9 mouse cellular contexts compared by ENCODE assay signal in the genomic region with DNA sequence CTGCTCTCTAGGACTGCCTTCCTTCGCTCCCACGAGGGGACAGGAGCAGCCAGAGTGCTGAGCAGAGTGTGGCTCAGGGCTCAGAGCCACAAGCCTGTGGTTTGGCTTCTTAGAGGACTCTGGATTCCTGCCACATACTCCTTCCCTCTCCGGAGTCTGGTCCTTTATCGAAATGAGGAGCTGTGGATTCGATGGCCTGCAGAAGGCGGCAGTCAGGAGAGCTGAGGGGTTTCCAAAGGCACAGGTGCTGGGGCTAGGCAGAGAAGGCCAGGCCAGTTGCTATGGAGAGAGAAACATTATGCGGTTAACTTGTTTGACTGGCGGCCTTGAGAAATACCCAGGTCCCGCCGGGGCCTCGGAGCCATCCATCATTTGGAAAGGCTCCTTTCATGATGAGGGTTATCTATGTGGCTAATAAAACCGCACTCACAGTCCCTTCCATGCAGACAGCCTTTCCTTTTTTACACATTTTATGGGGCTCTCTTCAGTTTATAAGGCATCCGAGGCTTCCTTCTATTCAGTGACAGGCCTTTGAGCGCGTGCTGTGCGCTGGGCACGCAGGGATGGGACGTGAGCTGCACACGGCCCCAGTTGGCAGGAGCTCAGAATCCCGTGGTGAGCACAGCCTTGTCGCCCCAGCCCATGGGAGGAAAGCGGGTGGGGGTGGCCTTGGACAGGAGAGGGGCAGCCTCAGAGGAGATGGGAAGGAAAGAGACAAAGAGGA.
DNase-seq lines count a peak whose midpoint lies in the region; ATAC-seq and TF ChIP-seq lines count a peak whose summit lies in the region.
"Had no signal": no experiment of that assay in that cellular context is flagged by ENCODE, and none has a peak within 500 bp of the region (broad histone marks: within the 10 kb centered on the region; RNA-seq: fewer than 3 reads in every experiment).

No protein-coding gene starts in this region.

- no peaks in the 10 kb centered on the region for H3K36me3 ChIP-seq in embryonic facial prominence, embryonic 10.5 days (replicated peaks)
- H3K36me3 ChIP-seq in hindbrain, embryonic 15.5 days = no peaks in the 10 kb centered on the region
- no peaks in the 10 kb centered on the region for H3K36me3 ChIP-seq in midbrain, embryonic 15.5 days (replicated peaks)
- H3K36me3 ChIP-seq: embryonic facial prominence, embryonic 13.5 days had no signal

- 45% methylated on average over 22 of the region's 22 CpGs for WGBS in embryonic facial prominence, embryonic 10.5 days
- WGBS in hindbrain, embryonic 15.5 days = 8% methylated on average over 22 of the region's 22 CpGs
- 17% methylated on average over 22 of the region's 22 CpGs for WGBS in midbrain, embryonic 15.5 days

- H3K27me3 ChIP-seq in embryonic facial prominence, embryonic 10.5 days (replicated peaks; ENCODE audit: low read depth, poor library complexity, severe bottlenecking) = peaks cover 13% of the 10 kb centered on the region; the same call in 1 of the 2 replicates
- H3K27me3 ChIP-seq in hindbrain, embryonic 15.5 days = no peaks in the 10 kb centered on the region
- no peaks in the 10 kb centered on the region for H3K27me3 ChIP-seq in midbrain, embryonic 15.5 days (replicated peaks)
- H3K27me3 ChIP-seq: embryonic facial prominence, embryonic 13.5 days had no signal

- H3K4me2 ChIP-seq in hindbrain, embryonic 15.5 days = peak overlapping the region; percentile 35
- peak overlapping the region; percentile 21 for H3K4me2 ChIP-seq in midbrain, embryonic 15.5 days
- H3K4me2 ChIP-seq: embryonic facial prominence, embryonic 13.5 days had no signal

- DNase-seq in cerebellum, adult 11 months = peak; percentile 41
- peak; percentile 56 for DNase-seq in ZHBTc4 (ENCODE audit: low read depth, low spot score)
- peak; percentile 17 for DNase-seq in embryonic facial prominence, embryonic 10.5 days (ENCODE audit: low spot score)
- DNase-seq in left cerebral cortex, adult 2 months (ENCODE audit: extremely low spot score in 1 of 2, low spot score in 2 of 2) = no peak
- no peak for DNase-seq in spleen, adult 12 weeks (ENCODE audit: low spot score)

- H3K4me3 ChIP-seq in embryonic facial prominence, embryonic 10.5 days = no peak overlapping the region
- no peak overlapping the region for H3K4me3 ChIP-seq in hindbrain, embryonic 15.5 days
- no peak overlapping the region for H3K4me3 ChIP-seq in midbrain, embryonic 15.5 days
- no peak overlapping the region for H3K4me3 ChIP-seq in left cerebral cortex, adult 2 months
- H3K4me3 ChIP-seq: embryonic facial prominence, embryonic 13.5 days had no signal

- intact Hi-C loops in left cerebral cortex, adult 2 months (cut with DNase I) = no loop called here

- H3K9me3 ChIP-seq in embryonic facial prominence, embryonic 10.5 days = no peaks in the 10 kb centered on the region
- no peaks in the 10 kb centered on the region for H3K9me3 ChIP-seq in hindbrain, embryonic 15.5 days
- no peaks in the 10 kb centered on the region for H3K9me3 ChIP-seq in midbrain, embryonic 15.5 days
- H3K9me3 ChIP-seq: embryonic facial prominence, embryonic 13.5 days had no signal

- no peak overlapping the region for H3K9ac ChIP-seq in hindbrain, embryonic 15.5 days
- no peak overlapping the region for H3K9ac ChIP-seq in midbrain, embryonic 15.5 days
- H3K9ac ChIP-seq: embryonic facial prominence, embryonic 13.5 days had no signal

- TF ChIP-seq CTCF in left cerebral cortex, adult 2 months (IDR thresholded peaks at IDR 0.05) = no peak

- ATAC-seq in cerebellum, adult (ENCODE audit: insufficient number of reproducible peaks, low FRiP score, low TSS enrichment) = no peak
- ATAC-seq in hindbrain, embryonic 15.5 days (ENCODE audit: low FRiP score, low read depth) = peak; percentile 86
- peak; percentile 83 for ATAC-seq in midbrain, embryonic 15.5 days (replicated peaks)

- peaks cover 36% of the 10 kb centered on the region for H3K4me1 ChIP-seq in embryonic facial prominence, embryonic 10.5 days
- peaks cover 33% of the 10 kb centered on the region for H3K4me1 ChIP-seq in hindbrain, embryonic 15.5 days (replicated peaks)
- H3K4me1 ChIP-seq in midbrain, embryonic 15.5 days = peaks cover 22% of the 10 kb centered on the region

- peak overlapping the region; percentile 54; the same call in 1 of the 2 replicates for H3K27ac ChIP-seq in embryonic facial prominence, embryonic 10.5 days (replicated peaks)
- H3K27ac ChIP-seq in hindbrain, embryonic 15.5 days (replicated peaks) = peak overlapping the region; percentile 86
- peak overlapping the region; percentile 75 for H3K27ac ChIP-seq in midbrain, embryonic 15.5 days
- H3K27ac ChIP-seq in left cerebral cortex, adult 2 months = no peak overlapping the region
- H3K27ac ChIP-seq: embryonic facial prominence, embryonic 13.5 days had no signal

Comparison
In these comparisons a context has a peak if more than half of its experiments do, and no peak if none do; other contexts are left out.
1. DNase-seq: peak in cerebellum, adult 11 months (single experiment), ZHBTc4 (single experiment) and embryonic facial prominence, embryonic 10.5 days (single experiment); none in left cerebral cortex, adult 2 months (0 of 2) and spleen, adult 12 weeks (single experiment).